Mouse (Mus musculus): ENCODE measurements around the gene Trpv4. TPM values are rescaled to one million over a fixed set of nuclear protein-coding genes. Genes with fewer than 3 reads are reported as not detected.
A peak's percentile ranks its signal among the peaks of the same experiment; 100 is the strongest.

The Trpv4 gene
- polyA plus RNA-seq, 1 experiment: 6.5 TPM

- no peak for DNase-seq
- whole genome bisulfite sequencing: 98% methylated on average over 13 of the region's 13 CpGs
- Histone ChIP-seq H3K4me3 (ENCODE audit: control insufficient read depth, insufficient read depth, low read length) (no peak overlapping the region), H3K4me1 (replicated peaks; ENCODE audit: control insufficient read depth, insufficient read depth, low read length) (no peaks in the 10 kb centered on the region), H3K27ac (ENCODE audit: control insufficient read depth, insufficient read depth, low read length) (no peak overlapping the region), H3K27me3 (ENCODE audit: control insufficient read depth, insufficient read depth, low read length) (no peaks in the 10 kb centered on the region), H3K36me3 (ENCODE audit: control insufficient read depth, insufficient read depth, low read length) (peaks cover 37% of the 10 kb centered on the region)
- TF ChIP-seq POLR2A (IDR thresholded peaks at IDR 0.05; ENCODE audit: control insufficient read depth, extremely low read depth, insufficient read depth, low read length, poor library complexity) (no peak), CTCF (IDR thresholded peaks at IDR 0.05; ENCODE audit: borderline replicate concordance, control insufficient read depth, extremely low read depth, insufficient read depth, low read length, poor library complexity) (0 out of 2 replicates have a peak, but pooled peaks have one; percentile 13)
Measured at GRCm38 (mm10) chr5:114673114-114673513, 14.9 kb upstream of the Trpv4 start.

DNA sequence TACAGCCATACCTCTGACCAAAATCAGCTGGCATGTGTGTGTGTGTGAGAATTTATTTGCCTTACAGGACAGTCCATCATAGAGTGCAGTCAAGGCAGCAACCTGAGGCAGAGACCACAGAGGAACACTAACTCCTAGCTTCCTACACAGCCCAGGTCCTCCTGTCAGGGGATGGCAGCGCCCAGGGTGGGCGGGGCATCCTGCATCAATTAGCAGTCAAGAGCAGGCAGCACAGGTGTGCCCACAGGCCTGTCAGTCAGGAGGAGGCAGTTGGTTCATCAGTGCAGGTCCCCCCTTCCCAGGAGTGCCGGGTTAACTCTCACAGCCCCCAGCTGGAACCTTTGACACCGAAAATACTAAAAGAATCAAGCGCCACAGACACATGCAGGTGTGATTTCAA is 10.8 kb upstream of the Trpv4 start:
- 82% methylated on average over 5 of the region's 5 CpGs for WGBS
- TF ChIP-seq CTCF (IDR thresholded peaks at IDR 0.05; ENCODE audit: borderline replicate concordance, control insufficient read depth, extremely low read depth, insufficient read depth, low read length, poor library complexity) (no peak), POLR2A (IDR thresholded peaks at IDR 0.05; ENCODE audit: control insufficient read depth, extremely low read depth, insufficient read depth, low read length, poor library complexity) (no peak)
- DNase-seq: no peak

GRCm38 (mm10) chr5:114667228-114667856 is 9.1 kb upstream of the Trpv4 start:
- Histone ChIP-seq H3K36me3 (ENCODE audit: control insufficient read depth, insufficient read depth, low read length) (peaks cover 15% of the 10 kb centered on the region), H3K27ac (ENCODE audit: control insufficient read depth, insufficient read depth, low read length) (peak overlapping the region; percentile 54; the same call in 1 of the 2 replicates), H3K4me3 (ENCODE audit: control insufficient read depth, insufficient read depth, low read length) (peak overlapping the region; percentile 12; the same call in 1 of the 2 replicates), H3K4me1 (replicated peaks; ENCODE audit: control insufficient read depth, insufficient read depth, low read length) (peaks cover 2% of the 10 kb centered on the region), H3K27me3 (ENCODE audit: control insufficient read depth, insufficient read depth, low read length) (no peaks in the 10 kb centered on the region)
- WGBS: 1% methylated on average over 36 of the region's 36 CpGs
- DNase-seq: peak; percentile 99
- TF ChIP-seq POLR2A (IDR thresholded peaks at IDR 0.05; ENCODE audit: control insufficient read depth, extremely low read depth, insufficient read depth, low read length, poor library complexity) (peak; percentile 41; the same call in 1 of the 2 replicates), CTCF (IDR thresholded peaks at IDR 0.05; ENCODE audit: borderline replicate concordance, control insufficient read depth, extremely low read depth, insufficient read depth, low read length, poor library complexity) (peak; percentile 100)

More for the DNA sequence above, 10.8 kb upstream of the Trpv4 start:
- Histone ChIP-seq H3K4me3 (ENCODE audit: control insufficient read depth, insufficient read depth, low read length) (no peak overlapping the region), H3K27me3 (ENCODE audit: control insufficient read depth, insufficient read depth, low read length) (no peaks in the 10 kb centered on the region), H3K36me3 (ENCODE audit: control insufficient read depth, insufficient read depth, low read length) (peaks cover 15% of the 10 kb centered on the region), H3K4me1 (replicated peaks; ENCODE audit: control insufficient read depth, insufficient read depth, low read length) (peaks cover 2% of the 10 kb centered on the region), H3K27ac (ENCODE audit: control insufficient read depth, insufficient read depth, low read length) (no peak overlapping the region)

- Histone ChIP-seq H3K27ac (ENCODE audit: control insufficient read depth, insufficient read depth, low read length) (no peak overlapping the region), H3K4me1 (replicated peaks; ENCODE audit: control insufficient read depth, insufficient read depth, low read length) (peaks cover 2% of the 10 kb centered on the region), H3K36me3 (ENCODE audit: control insufficient read depth, insufficient read depth, low read length) (peaks cover 15% of the 10 kb centered on the region), H3K27me3 (ENCODE audit: control insufficient read depth, insufficient read depth, low read length) (no peaks in the 10 kb centered on the region), H3K4me3 (ENCODE audit: control insufficient read depth, insufficient read depth, low read length) (no peak overlapping the region)
- WGBS: 79% methylated on average over 1 of the region's 1 CpGs
- TF ChIP-seq POLR2A (IDR thresholded peaks at IDR 0.05; ENCODE audit: control insufficient read depth, extremely low read depth, insufficient read depth, low read length, poor library complexity) (no peak), CTCF (IDR thresholded peaks at IDR 0.05; ENCODE audit: borderline replicate concordance, control insufficient read depth, extremely low read depth, insufficient read depth, low read length, poor library complexity) (no peak)
- DNase-seq: no peak
Measured at GRCm38 (mm10) chr5:114666659-114667058, 8.4 kb upstream of the Trpv4 start.

- TF ChIP-seq CTCF (IDR thresholded peaks at IDR 0.05; ENCODE audit: borderline replicate concordance, control insufficient read depth, extremely low read depth, insufficient read depth, low read length, poor library complexity): no peak
- no peak for TF ChIP-seq POLR2A (IDR thresholded peaks at IDR 0.05; ENCODE audit: control insufficient read depth, extremely low read depth, insufficient read depth, low read length, poor library complexity)
- H3K27me3 ChIP-seq (ENCODE audit: control insufficient read depth, insufficient read depth, low read length): no peaks in the 10 kb centered on the region
- H3K27ac ChIP-seq (ENCODE audit: control insufficient read depth, insufficient read depth, low read length): no peak overlapping the region
- 93% methylated on average over 7 of the region's 7 CpGs for WGBS
- H3K4me3 ChIP-seq (ENCODE audit: control insufficient read depth, insufficient read depth, low read length): no peak overlapping the region
- peaks cover 2% of the 10 kb centered on the region for H3K4me1 ChIP-seq (replicated peaks; ENCODE audit: control insufficient read depth, insufficient read depth, low read length)
- no peak for DNase-seq
- H3K36me3 ChIP-seq (ENCODE audit: control insufficient read depth, insufficient read depth, low read length): peaks cover 6% of the 10 kb centered on the region
Measured at GRCm38 (mm10) chr5:114664750-114665149, 6.5 kb upstream of the Trpv4 start.

DNA sequence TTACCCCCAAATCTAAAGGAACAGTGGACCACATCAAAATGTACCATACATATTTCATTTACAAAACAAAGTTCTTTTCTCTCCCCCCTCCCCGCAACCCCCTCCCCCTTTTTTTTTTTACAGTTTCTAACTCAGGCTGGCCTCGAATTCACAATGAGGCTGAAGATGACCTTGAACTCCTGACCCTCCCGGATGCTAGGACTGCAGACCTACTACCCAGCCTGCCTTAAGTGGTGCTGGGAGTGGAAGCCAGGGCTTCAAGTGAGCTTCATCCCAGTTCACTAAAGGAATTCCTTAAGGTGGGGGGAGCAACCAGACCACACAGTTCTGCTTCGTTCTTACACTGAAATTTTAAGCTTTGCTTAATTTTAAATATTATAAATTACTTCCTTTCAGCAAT is 5.9 kb upstream of the Trpv4 start:
- no peak overlapping the region for H3K4me3 ChIP-seq (ENCODE audit: control insufficient read depth, insufficient read depth, low read length)
- TF ChIP-seq CTCF (IDR thresholded peaks at IDR 0.05; ENCODE audit: borderline replicate concordance, control insufficient read depth, extremely low read depth, insufficient read depth, low read length, poor library complexity): no peak
- no peak for TF ChIP-seq POLR2A (IDR thresholded peaks at IDR 0.05; ENCODE audit: control insufficient read depth, extremely low read depth, insufficient read depth, low read length, poor library complexity)
- DNase-seq: no peak
- no peak overlapping the region for H3K27ac ChIP-seq (ENCODE audit: control insufficient read depth, insufficient read depth, low read length)
- 94% methylated on average over 4 of the region's 4 CpGs for WGBS
- peaks cover 2% of the 10 kb centered on the region for H3K4me1 ChIP-seq (replicated peaks; ENCODE audit: control insufficient read depth, insufficient read depth, low read length)
- H3K36me3 ChIP-seq (ENCODE audit: control insufficient read depth, insufficient read depth, low read length): no peaks in the 10 kb centered on the region
- no peaks in the 10 kb centered on the region for H3K27me3 ChIP-seq (ENCODE audit: control insufficient read depth, insufficient read depth, low read length)
